Mouse (Mus musculus) heart, postnatal 4 days (tissue): Measurements from ENCODE around the gene Ccdc115. TPM values are rescaled to one million over a fixed set of nuclear protein-coding genes. Genes with fewer than 3 reads are reported as not detected.
"Not testable (repeated sequence)": the region's sequence is repeated elsewhere in the genome, so short reads cannot be mapped to it uniquely, and the experiment has no call there.

Experiments
- DNase-seq: peaks from one replicate; pipeline ENCODE4 v3.0.0; 2021
- total RNA-seq, 2 experiments: library from RNA; stranded (reverse); gene quantifications; 2 replicates each; pipeline ENCODE4 v1.2.3; 2021

Gene Ccdc115
- total RNA-seq, 2 experiments from 2014 or later: 16.4 to 19.9 TPM

DNA sequence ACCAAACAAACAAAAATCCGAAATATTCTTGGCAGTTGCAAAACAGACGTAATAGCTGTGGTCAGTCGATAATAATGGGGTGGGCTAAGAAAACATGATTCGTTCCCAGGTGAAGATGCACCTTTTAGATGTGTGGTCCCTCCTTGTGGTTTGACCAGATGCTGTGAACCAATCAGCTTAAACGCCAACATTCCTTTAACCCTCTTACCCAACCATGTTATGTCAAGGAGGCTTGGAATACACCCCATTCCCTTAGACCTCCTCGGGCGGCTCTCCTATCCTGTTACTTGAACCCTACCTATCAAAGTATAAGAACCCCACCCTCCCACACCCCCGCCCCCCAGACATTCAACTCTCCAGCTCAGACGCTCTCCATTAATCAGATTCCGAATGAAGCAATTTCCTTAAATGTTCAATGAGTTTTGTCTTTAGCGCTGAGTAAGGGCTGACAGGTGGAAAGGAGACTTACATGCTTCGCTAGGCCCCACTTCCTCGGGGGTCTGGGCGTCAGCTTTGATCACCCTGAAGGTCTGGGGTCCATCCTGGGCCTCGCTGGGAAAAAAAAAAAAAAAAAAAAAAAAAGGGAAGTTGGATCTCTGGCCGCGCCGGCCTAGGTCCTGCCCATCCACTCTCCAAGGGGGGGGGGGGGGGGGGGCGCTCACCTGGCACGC lies 956 bp downstream of the Ccdc115 start:
- DNase-seq: no peak

DNA sequence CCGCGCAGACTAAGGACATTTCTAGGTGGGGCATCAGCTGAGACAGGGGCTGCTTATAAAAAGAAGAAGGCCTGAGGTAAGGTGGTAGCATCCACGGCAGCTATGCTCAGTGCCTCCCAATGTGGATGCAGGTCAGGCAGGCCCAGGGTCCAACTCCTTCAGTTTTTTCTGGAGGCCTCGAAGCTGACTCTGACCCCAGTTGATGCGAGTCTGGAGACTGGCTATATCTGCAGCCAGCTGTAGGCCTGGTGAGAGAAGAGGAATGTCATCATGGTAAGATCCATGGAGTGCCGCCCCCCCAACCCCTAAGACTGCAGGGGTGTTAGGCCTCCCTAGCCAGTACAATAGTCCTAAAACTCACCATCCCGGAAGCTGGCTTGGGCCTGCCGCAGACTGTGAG lies 2.1 kb downstream of the Ccdc115 start:
- not testable (repeated sequence) for DNase-seq

DNA sequence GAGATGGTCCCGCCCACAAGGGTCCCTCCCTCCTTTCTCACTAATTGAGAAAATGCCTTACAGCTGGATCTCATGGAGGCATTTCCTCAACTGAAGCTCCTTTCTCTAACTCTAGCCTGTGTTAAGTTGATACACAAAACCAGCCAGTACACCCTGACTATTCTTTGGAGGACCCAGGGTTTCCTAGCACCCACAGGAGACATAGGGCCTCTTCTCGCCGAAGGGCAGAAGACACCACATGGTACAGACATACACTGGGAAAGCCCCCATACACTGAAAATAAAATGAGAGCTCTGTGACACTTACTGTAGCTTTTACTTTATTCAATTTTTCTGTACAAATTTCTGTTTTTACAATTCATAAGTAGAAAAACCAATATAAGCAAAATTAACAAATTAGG lies 3.1 kb downstream of the Ccdc115 start:
- no peak for DNase-seq

DNA sequence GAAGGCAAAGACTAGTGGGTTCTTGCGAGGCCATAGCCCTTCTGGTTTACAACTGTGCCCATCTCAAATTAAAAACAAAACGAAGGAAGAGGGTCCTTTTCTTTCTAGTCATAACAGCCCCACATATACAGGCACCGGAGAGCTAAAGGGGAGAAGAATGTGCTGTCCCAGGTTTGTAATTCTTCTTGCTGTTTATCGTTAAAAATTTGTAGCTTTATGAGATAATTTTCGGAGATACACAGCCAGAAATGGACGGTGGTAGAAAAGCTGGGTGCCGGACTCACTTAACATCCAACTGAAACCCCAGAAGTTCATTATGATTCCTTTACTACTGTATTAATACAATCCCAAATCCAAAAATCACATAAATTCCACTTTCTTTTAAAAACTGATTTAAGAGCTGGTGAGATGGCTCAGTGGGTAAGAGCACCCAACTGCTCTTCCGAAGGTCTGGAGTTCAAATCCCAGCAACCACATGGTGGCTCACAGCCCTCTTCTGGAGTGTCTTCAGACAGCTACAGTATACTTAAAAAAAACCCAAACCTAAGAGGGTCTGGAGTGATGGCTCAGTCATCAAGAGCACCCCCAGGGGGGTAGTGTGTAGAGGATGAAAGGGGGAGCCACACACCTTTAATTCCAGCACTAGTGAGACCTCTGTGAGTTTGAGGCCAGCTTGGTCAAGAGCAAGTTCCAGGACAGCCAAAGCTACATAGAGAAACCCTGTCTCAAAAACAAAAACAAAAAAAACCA lies 3.9 kb downstream of the Ccdc115 start:
- no peak for DNase-seq

DNA sequence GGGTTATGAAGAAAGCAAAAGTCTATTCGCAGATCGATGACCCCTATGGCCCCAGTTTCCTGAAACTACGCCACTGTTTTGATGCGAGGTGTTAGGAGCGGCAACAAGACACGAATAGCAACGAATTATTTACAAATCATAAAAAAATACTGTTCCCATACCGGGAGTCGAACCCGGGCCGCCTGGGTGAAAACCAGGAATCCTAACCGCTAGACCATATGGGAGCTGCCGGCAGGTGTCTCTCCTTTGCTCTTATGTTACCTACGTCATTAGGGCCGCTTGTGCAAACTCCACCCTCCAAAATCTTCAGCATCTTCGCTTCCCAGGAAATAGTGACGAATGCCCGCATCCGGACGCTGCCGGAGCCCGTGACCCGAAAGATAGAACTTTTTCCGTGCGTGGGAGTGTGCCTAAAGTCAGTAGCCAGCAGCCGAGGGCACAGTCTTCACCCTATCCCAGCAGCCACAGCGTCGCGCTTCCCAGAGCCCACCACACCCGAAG lies 4.8 kb downstream of the Ccdc115 start:
- DNase-seq: peak; percentile 93

DNA sequence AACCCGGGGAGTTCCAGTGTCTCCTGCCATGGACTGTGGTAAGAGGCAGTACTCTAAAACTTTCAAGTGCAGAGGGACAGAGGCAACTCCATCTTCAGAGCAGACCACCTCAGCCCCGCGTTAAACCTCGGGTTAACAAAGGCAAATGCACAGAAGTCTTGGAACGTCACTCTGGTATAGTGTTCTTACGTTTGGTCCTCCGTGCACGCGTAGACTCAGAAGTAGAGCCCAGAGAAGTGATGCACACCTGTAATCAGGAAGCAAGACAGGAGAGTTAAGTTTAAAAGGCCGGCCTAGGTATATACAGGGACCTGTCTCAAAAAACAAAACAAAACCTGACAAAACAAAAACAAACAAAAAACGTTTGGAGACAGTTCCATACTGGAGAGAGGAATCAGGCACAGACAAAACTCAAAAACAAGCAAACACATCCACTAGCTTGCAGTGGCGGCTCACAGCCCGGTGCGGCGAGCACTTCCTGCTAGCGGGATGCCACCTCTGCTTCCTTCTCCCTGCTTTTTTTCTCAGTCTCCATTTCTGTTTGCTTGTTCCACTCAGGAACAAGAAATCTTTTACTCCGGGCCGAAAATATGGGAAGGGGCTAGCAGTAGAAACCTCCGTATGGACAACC lies 5.5 kb downstream of the Ccdc115 start:
- peak; percentile 19 for DNase-seq

DNA sequence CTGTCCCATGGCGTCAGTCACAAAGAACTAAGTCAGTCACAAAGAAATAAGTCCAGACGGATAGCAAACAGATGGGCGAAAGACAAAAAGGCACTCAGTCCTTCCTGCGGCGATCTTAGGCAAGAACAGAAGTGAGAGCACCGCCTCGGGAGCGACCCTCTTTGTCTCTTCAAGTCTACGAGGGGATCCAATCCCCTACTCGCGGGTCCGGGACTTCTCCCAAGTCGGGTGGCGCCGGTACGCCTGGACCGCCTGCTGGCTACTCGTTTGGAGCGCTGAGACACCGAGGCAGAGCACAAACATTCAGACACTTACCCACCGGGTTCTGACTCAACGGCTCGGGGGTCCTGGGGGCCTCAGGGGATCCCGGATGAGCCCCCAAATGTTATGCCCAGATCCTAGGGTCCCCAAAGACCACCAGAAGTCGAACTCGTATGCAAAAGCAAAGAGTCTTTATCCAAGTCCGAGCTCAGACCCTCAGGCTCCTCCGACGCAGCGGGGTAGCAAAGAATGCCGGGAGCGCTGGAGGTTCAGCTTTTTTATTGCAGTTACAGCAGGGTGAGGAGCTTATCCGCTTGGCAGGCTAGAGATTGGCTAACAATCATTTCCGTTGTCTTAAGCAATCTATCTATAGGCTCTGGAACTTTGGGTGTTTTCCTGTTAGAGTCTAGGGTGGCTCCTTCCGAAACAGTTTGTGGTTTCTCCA lies 6.5 kb downstream of the Ccdc115 start:
- DNase-seq: peak; percentile 45

DNA sequence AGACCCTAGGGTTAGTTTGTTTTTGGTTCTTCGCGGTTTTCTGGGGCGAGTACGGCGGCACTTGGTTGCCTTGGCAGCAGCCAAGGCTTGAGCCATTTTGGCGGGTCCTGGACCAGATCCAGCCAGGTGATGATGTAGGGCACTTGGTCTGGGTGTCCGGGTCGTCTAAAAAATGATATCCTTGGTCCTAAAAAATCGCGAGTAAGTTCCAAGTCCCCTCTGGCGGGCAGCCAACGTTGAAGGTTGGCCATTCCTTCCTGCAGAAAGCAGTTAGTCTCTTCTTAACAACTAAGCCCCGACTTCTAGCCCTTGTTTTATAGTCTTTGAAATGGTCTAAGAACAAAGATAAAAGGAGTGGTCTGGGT lies 7.1 kb downstream of the Ccdc115 start:
- peak; percentile 67 for DNase-seq

DNA sequence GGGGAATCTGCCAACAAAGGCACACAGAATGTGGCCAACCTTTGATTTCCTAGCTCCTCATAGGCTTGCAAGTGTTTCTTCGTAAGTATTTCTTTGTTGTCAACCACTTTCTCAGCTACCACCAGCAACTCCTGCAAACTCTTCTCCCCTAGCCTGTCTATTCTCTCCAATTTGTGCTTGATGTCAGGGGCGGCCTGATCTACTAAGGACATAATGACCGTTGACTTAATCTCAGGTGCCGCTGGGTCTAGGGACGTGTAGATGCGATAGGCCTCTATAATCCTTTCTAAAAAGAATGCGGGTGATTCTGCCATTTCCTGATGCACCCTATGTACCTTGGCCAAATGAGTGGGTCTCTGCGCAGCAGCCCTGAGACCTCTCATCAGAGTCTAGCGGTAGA lies 8.0 kb downstream of the Ccdc115 start:
- no peak for DNase-seq

DNA sequence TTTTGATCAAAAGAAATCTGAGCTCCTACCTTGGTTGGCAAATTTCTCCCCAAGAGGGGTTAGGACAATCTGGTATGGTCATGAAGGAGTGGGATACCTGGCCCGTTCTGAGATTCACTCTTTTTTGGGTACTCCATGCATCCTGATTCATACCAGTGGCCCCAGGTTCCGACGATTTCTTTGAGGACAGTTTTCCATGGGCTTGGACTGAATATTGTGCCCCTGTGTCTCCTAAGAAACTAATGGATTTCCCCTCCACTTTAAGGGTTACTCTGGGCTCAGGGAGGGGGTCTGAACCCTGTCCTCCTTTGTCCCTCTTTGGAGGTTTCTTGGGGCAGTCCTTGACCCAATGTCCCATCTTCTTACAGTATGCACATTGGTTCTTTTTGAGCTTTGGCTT lies 8.5 kb downstream of the Ccdc115 start:
- no peak for DNase-seq

DNA sequence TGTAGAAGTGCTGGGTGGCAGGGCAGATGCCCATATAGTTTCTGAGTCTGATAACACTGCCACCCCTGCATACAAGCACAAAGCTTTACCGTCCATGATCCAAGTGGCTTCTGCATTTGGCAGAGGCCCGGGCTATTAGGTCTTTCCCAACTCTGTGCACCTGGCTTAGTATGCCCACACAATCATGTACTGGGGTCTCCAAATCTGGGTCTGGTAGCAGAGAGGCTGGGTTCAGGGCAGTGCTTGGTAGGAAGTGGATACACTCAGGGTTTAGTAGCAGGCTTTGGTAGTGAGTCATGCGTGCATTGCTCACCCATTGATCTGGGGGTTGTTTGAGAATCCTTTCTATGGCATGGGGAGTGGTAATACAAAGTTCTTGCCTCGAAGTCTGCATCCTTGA lies 10.2 kb downstream of the Ccdc115 start:
- DNase-seq: no peak

DNA sequence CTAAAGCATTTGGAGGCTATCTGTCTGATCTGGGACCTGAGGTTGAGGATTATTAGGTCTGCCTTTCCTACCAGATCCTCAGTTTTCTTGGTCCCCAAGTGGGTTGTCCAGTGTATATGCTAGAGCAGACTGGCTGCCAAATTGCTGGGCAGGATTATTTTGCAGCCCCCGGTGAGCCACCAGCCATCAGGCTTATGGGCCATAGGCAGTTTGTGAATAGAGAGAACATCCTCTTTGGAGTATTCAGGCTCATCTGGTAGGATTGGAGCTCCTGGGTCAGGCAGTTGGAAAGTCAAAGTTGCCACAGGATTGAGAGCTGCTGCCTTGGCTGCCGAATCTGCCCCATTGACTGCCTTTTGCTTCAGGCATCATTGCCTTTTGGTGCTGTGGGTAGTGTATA lies 11.0 kb downstream of the Ccdc115 start:
- DNase-seq: no peak

DNA sequence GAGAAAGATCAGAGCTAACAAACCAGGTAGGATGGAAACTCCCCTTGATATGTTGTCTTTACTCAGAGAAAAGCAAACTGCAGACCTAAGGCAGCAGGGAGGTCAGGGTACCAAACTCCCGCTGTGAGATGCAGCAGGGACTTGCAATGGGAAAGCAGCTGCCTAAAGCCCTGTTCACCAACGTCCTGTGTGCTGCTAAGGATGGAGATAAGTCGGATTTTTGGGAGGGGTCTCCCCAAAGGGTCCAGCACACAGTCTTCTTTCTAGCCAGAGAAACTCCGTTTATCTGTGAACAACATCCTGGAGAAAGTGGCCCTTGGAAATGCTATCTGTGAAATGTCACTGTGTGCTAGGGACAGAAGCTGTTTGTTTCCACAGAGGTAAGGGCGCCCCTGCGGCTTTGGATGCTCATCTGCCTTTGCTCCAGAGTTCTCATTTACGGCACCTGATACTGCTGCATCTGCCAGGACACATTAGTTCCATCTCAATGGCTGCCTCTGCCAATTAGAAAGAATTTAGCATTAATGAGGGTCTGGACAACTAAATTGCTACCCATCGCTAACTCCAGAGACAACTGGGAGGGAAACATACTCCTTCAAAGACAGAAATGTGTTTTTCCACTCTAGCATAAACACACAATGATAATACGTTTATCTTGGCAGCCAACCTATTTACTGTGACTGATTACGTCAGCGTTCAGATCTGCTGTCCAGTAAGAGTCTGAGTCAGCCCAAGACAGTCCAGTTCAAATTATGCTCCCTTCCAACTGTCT lies 40.1 kb downstream of the Ccdc115 start:
- DNase-seq: no peak

DNA sequence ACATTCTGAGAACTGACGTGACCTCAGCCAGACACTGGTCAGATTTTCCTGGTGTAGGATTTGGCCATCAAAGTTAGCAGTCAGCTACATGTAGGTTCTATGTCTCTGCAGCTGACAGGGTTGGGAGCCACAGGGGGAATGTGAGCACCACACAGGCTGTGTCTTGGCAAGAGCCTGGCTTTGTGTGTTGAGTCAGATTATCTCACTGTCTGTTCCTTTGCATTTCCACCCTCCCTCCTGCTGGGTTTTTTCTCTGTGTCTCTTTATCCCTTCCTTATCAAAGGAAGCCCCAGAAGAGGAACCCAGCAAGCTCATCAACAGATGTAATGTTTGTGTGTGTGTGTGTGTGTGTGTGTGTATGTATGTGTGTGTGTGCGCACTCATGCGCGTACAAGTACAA lies 43.2 kb downstream of the Ccdc115 start:
- peak; percentile 25 for DNase-seq

DNA sequence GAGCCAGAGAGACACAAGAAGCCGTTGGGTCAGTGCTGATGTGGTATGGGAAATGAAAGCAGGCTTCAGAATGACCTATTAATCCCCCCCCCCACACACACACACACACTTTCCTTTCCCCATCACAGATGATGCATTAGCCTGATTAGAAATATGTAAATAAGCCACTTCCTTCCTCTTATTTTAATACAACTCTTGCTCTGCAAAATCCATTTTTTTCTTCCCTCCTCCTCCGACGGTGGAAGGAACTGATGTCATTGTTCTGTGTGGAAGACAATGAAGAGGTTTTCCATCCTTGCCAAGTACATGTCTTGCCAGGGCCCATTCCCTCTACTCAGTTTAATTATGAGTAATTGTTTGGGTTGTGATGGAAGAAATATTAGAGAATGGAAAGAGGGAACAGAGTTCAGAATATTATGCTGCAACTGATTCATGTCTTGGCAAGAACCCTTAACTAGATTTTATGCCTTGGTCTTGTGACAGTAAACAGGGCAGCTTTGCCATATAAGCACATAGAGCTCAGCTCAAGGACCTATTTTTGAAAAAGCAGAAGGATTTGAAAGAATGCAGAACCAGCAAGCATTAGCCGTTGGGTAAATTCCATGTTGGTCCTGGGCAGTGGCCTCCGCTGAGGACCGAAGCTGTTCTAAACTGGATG lies 50.1 kb downstream of the Ccdc115 start:
- peak; percentile 33 for DNase-seq

DNA sequence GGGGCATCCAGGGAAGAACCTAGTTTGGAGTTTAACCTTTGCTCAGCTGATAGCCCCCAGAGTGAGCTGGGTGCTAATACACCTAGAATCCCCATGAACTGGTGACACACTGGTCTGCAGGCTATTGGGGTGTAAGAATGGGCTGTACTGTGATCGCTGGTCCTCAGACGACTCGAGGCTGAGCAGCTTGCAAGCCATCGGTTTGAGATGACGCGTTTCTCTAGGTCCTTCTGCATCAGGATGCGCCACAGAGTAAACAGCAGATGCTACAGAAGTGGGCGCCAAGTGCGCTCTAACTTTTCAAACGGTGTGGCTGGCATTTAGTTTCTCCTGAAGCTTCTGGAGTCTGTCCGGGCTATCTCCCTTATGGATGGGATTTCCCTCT lies 50.6 kb downstream of the Ccdc115 start:
- DNase-seq: no peak

DNA sequence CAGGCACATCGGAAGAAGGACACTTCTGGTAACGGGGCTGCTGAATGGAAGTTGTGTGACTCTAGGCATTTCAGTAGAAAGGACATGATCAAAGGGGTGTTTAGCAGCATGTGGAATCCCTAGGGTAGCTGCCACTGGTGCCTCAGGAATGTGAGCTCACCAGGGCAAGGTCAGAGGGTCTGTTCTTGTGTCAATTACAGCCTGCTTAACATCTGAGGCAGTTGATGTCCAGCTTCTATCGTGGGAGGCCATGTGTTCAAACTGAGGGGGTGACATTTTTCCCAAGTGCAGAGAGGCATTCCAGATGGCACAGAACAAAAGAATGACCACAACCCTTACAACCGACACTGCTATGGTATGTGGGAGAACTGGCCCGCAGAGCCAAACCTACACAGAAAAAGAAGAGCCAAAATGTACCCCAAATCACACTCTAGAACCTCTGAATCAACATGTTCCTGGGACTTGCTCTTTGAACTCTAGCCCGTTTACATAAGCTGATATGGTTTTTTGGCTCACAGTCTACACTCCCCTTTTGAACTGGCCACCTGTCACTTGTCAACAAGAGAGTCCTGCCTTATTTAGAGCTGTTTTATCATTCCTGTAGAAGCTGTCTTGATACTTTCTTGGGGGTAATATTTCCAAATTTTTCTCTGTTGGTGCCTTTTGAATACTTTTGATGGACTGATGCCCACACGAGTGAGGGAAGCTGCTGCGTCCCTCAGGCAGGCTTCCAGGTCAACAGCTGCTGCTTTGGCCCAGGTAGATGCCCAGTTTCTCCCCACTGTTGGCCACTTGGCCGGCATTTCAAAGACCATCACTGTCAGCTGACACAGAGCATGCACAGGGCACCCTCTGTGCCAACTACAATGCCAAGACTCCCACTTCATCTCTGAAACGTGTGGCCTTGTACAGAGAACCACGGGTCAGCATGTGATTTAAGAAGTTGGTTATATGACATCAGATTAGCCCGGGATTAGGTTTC lies 51.8 kb downstream of the Ccdc115 start:
- DNase-seq: peak; percentile 20
